Mouse (Mus musculus) forebrain, embryonic 11.5 days (tissue): ENCODE measurements at regions not wholly inside any gene's neighbourhood (a gene's known extent, or its start where the extent isn't known, plus 50 kb on each side); places are given as distances from the start of the nearest gene placed in this dataset.

Source experiments
- ATAC-seq: fragments of 200-750 bp; cut with Nextera tagmentation; replicated peaks from 2 replicates; pipeline ENCODE4 v1.8.0; 2017; ENCODE audit warnings: moderate TSS enrichment; ENCODE audit not compliant: low FRiP score
- DNase-seq: peaks from one replicate; pipeline ENCODE4 v3.0.0-alpha.2; 2017; ENCODE audit warnings: low spot score
- H3K27ac ChIP-seq: fragments of 300-500 bp; sonication (generic); 2 replicates; pipeline ENCODE4 v1.5.1; 2014; ENCODE audit warnings: low read depth, low read length
- H3K27me3 ChIP-seq: fragments of 300-500 bp; sonication (generic); 2 replicates; pipeline ENCODE4 v1.6.1; 2014; ENCODE audit warnings: mild to moderate bottlenecking, low read length, mixed read lengths; ENCODE audit not compliant: control insufficient read depth, insufficient read depth
- H3K36me3 ChIP-seq: fragments of 300-500 bp; sonication (generic); 2 replicates; pipeline ENCODE4 v1.6.1; 2014; ENCODE audit warnings: mild to moderate bottlenecking, low read length, moderate library complexity, mixed read lengths; ENCODE audit not compliant: control insufficient read depth, insufficient read depth
- H3K4me1 ChIP-seq: fragments of 300-500 bp; sonication (generic); replicated peaks from 2 replicates; pipeline ENCODE4 v1.6.1; 2014; ENCODE audit warnings: low read length, mixed read lengths; ENCODE audit not compliant: control insufficient read depth, insufficient read depth
- H3K4me2 ChIP-seq: fragments of 300-500 bp; sonication (generic); 2 replicates; pipeline ENCODE4 v1.6.1; 2014; ENCODE audit warnings: low read depth, mild to moderate bottlenecking, low read length, moderate library complexity, mixed read lengths; ENCODE audit not compliant: severe bottlenecking
- H3K4me3 ChIP-seq: fragments of 300-500 bp; sonication (generic); 2 replicates; pipeline ENCODE4 v1.5.1; 2014; ENCODE audit warnings: low read depth, low read length
- H3K9ac ChIP-seq: fragments of 300-500 bp; sonication (generic); 2 replicates; pipeline ENCODE4 v1.6.1; 2014; ENCODE audit warnings: low read length
- H3K9me3 ChIP-seq: fragments of 300-500 bp; sonication (generic); 2 replicates; pipeline ENCODE4 v1.6.1; 2016; ENCODE audit warnings: low read length, mixed read lengths; ENCODE audit not compliant: control insufficient read depth
- WGBS: fragments of 180-500 bp; shearing (Covaris S2); extraction: QIAGEN DNeasy Blood & Tissue Kit; methylation state at CpG from one replicate; pipeline ENCODE4 v1.1.7; 2014; 5-methylcytosine and 5-hydroxymethylcytosine counted together

- no peaks in the 10 kb centered on the region; the same call in 1 of the 2 replicates for H3K4me1 ChIP-seq
- DNase-seq (no peak), ATAC-seq (no peak)
- no peaks in the 10 kb centered on the region for H3K36me3 ChIP-seq
- no peaks in the 10 kb centered on the region for H3K9me3 ChIP-seq
- H3K27me3 ChIP-seq: no peaks in the 10 kb centered on the region
- no peak overlapping the region for H3K4me3 ChIP-seq
- H3K27ac ChIP-seq: no peak overlapping the region
- no peak overlapping the region for H3K9ac ChIP-seq
- WGBS: 84% methylated on average over 3 of the region's 3 CpGs
- no peak overlapping the region for H3K4me2 ChIP-seq
These were observed 101.1 kb downstream of the Rplp1 start for GRCm38 (mm10) chr9:61813291-61813690.

GRCm38 (mm10) chr9:61812315-61812714 is 102.0 kb downstream of the Rplp1 start:
- H3K9ac ChIP-seq: no peak overlapping the region
- no peaks in the 10 kb centered on the region for H3K9me3 ChIP-seq
- H3K4me3 ChIP-seq: no peak overlapping the region
- no peaks in the 10 kb centered on the region for H3K27me3 ChIP-seq
- 90% methylated on average over 9 of the region's 9 CpGs for WGBS
- DNase-seq (no peak), ATAC-seq (no peak)
- no peaks in the 10 kb centered on the region for H3K36me3 ChIP-seq
- H3K4me2 ChIP-seq: no peak overlapping the region
- H3K27ac ChIP-seq: no peak overlapping the region
- H3K4me1 ChIP-seq: no peaks in the 10 kb centered on the region; the same call in 1 of the 2 replicates

- Histone ChIP-seq H3K27ac (no peak overlapping the region), H3K4me1 (no peaks in the 10 kb centered on the region), H3K4me2 (no peak overlapping the region), H3K9ac (no peak overlapping the region), H3K36me3 (no peaks in the 10 kb centered on the region), H3K27me3 (no peaks in the 10 kb centered on the region), H3K4me3 (no peak overlapping the region), H3K9me3 (no peaks in the 10 kb centered on the region)
- no peak for ATAC-seq
- DNase-seq: no peak
- 93% methylated on average over 4 of the region's 4 CpGs for WGBS
These were observed 103.9 kb downstream of the Rplp1 start for GRCm38 (mm10) chr9:61810456-61810855.

- 82% methylated on average over 12 of the region's 12 CpGs for whole genome bisulfite sequencing
- Histone ChIP-seq H3K4me1 (0 out of 2 replicates have a peak, but pooled peaks cover under 1% of the 10 kb centered on the region), H3K9me3 (no peaks in the 10 kb centered on the region), H3K4me2 (no peak overlapping the region), H3K9ac (no peak overlapping the region), H3K36me3 (no peaks in the 10 kb centered on the region), H3K4me3 (no peak overlapping the region), H3K27me3 (no peaks in the 10 kb centered on the region), H3K27ac (no peak overlapping the region)
- ATAC-seq: no peak
- DNase-seq: no peak
These were observed 105.8 kb downstream of the Rplp1 start for GRCm38 (mm10) chr9:61808351-61809225.

GRCm38 (mm10) chr9:61805971-61806370 is 108.4 kb downstream of the Rplp1 start:
- H3K4me1 ChIP-seq: 0 out of 2 replicates have a peak, but pooled peaks cover 3% of the 10 kb centered on the region
- H3K9me3 ChIP-seq: no peaks in the 10 kb centered on the region
- no peak overlapping the region for H3K27ac ChIP-seq
- H3K27me3 ChIP-seq: no peaks in the 10 kb centered on the region
- DNase-seq (no peak), ATAC-seq (no peak)
- WGBS: 82% methylated on average over 2 of the region's 2 CpGs
- no peak overlapping the region for H3K4me3 ChIP-seq
- H3K36me3 ChIP-seq: no peaks in the 10 kb centered on the region
- H3K9ac ChIP-seq: no peak overlapping the region
- no peak overlapping the region for H3K4me2 ChIP-seq

GRCm38 (mm10) chr9:61803555-61803954 is 110.8 kb downstream of the Rplp1 start:
- Histone ChIP-seq H3K4me3 (no peak overlapping the region), H3K27me3 (no peaks in the 10 kb centered on the region), H3K4me1 (0 out of 2 replicates have a peak, but pooled peaks cover 3% of the 10 kb centered on the region), H3K4me2 (no peak overlapping the region), H3K36me3 (no peaks in the 10 kb centered on the region), H3K9ac (no peak overlapping the region; the same call in 1 of the 2 replicates), H3K27ac (no peak overlapping the region), H3K9me3 (no peaks in the 10 kb centered on the region)
- ATAC-seq (no peak), DNase-seq (no peak)
- WGBS: 66% methylated on average over 3 of the region's 3 CpGs

GRCm38 (mm10) chr9:61802694-61803093 is 111.6 kb downstream of the Rplp1 start:
- ATAC-seq: no peak
- DNase-seq: no peak
- H3K9ac ChIP-seq: no peak overlapping the region
- 0 out of 2 replicates have a peak, but pooled peaks cover 3% of the 10 kb centered on the region for H3K4me1 ChIP-seq
- no peaks in the 10 kb centered on the region for H3K36me3 ChIP-seq
- H3K4me3 ChIP-seq: no peak overlapping the region
- no peak overlapping the region for H3K27ac ChIP-seq
- WGBS: 81% methylated on average over 5 of the region's 5 CpGs
- H3K27me3 ChIP-seq: no peaks in the 10 kb centered on the region
- H3K9me3 ChIP-seq: no peaks in the 10 kb centered on the region
- no peak overlapping the region for H3K4me2 ChIP-seq

- Histone ChIP-seq H3K4me2 (no peak overlapping the region), H3K36me3 (no peaks in the 10 kb centered on the region), H3K9me3 (no peaks in the 10 kb centered on the region), H3K27ac (no peak overlapping the region), H3K4me3 (no peak overlapping the region), H3K4me1 (0 out of 2 replicates have a peak, but pooled peaks cover 3% of the 10 kb centered on the region), H3K27me3 (no peaks in the 10 kb centered on the region), H3K9ac (no peak overlapping the region)
- no peak for ATAC-seq
- no peak for DNase-seq
- WGBS: 62% methylated on average over 1 of the region's 1 CpGs
These were observed 114.8 kb downstream of the Rplp1 start for GRCm38 (mm10) chr9:61799535-61799934.

GRCm38 (mm10) chr9:61795910-61796309 is 118.4 kb downstream of the Rplp1 start:
- no peaks in the 10 kb centered on the region for H3K4me1 ChIP-seq
- no peaks in the 10 kb centered on the region for H3K27me3 ChIP-seq
- no peak overlapping the region for H3K27ac ChIP-seq
- no peak for ATAC-seq
- no peak overlapping the region for H3K4me3 ChIP-seq
- no peak overlapping the region for H3K9ac ChIP-seq
- no peaks in the 10 kb centered on the region for H3K36me3 ChIP-seq
- H3K9me3 ChIP-seq: no peaks in the 10 kb centered on the region
- DNase-seq: no peak
- no peak overlapping the region for H3K4me2 ChIP-seq
- WGBS: 73% methylated on average over 5 of the region's 5 CpGs
